Mouse (Mus musculus) testis, postnatal 10 days (tissue): ENCODE results near the gene Itpr2.

Source experiments
- DNase-seq: peaks from one replicate; pipeline ENCODE4 v3.0.0; 2021; ENCODE audit warnings: low spot score

Itpr2 gene

DNA sequence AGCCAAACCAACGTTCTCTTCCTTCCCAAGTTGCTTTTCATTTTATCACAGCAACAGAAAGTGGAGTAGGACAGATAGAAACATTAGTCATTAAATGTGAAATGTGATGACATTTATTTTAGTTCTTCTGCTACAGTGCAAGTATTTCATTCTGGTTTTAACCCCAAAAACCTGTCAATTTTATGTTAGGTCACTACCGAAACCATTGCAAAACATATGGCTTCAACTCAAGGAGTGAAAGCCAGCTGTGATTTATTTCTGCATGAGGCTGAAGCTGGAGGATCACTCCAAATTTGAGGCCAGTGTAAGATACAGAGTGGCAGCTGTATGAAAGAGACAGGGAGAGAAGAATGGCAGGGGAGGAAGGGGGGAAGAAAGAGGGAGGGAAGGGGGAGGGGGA lies 85.6 kb downstream of the Itpr2 start:
- DNase-seq = no peak

DNA sequence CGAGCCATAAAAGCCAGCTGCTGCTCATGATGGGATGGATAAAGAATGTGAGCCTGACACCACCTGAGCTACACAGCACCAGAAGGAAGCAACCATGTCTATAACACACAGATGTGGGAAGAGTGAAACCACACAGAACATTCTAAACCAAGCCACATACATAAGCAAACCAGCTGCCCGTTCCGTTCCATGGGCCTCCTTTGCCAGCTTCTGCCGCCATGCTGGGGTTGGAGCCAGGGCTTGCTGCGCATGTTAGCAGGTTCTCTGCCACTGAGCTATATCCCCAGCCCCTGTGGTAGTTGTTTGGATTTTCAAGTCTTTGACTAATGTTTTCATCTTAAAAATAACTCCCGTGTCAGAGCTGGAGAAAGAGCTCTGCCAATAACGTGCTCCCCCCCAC lies 87.9 kb downstream of the Itpr2 start:
- DNase-seq = no peak

DNA sequence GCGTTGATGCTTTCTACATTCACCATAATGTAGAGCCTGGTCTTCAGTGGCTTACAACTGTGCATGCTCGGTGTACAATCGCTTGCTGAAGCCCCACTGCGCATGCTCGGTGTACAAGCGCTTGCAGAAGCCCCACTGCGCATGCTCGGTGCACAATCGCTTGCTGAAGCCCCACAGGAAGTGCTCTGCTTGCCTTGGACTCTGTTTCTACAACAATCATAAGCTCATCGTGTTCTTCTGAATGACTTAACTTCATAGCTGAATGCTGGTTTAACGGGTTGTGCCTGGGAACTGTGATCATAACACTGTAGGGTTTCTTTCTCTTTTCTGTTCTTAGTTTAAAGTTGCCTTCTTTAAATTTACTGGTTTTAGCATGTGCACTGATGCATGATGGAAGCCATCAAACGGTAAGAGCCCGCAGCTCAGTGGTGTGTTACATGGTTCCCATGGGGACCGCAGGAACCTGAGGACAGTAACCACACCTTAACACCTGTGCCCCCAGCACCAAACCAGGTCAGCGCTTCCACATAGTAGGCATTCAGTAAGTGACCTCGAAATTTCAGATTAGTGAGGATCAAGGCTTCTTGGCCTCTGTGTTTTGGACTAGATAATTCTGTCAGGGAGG lies 90.5 kb downstream of the Itpr2 start:
- DNase-seq = peak; percentile 51

DNA sequence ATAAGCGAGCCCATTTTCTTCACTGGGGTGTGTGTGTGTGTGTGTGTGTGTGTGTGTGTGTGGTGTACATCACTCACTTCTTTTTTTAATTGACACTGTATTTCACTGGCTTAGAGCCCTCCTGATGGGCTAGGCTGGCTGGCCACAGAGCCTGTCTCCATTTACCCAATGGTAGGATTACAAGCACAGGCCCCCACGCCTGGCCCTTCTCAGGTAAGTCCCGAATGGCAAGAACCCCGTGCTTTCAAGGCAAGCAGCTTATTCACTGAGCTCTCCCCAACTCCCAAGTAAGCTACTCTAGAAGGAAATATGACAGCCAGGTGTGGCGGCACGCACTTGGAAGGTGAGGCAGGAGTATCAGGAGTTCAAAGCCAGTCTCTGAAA lies 91.6 kb downstream of the Itpr2 start:
- no peak for DNase-seq

DNA sequence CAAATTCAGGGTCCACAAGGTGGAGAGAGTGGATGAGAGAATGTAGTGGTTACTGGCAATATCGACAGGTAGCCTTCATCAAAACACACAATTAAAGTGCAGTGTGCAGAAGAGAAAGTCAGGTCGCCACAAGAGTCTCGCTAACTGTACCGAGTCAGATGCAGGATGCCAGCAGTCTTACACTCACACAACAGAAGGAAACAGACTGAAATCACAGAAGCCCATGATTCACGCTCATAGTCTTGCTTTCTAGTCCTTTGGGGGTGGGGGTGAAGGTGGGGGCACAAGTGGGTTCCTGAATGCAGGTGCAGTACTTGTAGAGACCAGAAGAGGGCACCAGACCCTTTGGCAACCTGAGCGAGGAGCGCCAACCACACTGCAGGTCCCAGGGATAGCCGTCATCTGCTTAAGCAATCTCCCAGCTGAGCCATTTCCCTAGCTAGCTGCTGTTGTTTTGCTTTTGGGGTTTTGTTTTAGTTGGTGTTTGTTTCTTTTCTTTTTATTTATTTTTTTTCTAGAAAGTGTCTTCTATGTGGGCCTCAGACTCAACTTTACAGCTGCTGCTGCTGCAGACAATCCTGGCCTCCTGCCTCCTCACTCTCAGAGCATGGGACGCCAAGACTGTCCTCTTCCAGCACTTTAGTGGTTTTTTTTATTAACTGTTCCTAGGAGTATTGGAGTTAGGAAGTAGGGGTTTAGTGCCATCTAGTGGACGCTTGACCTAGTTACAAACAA lies 92.2 kb downstream of the Itpr2 start:
- peak; percentile 87 for DNase-seq

DNA sequence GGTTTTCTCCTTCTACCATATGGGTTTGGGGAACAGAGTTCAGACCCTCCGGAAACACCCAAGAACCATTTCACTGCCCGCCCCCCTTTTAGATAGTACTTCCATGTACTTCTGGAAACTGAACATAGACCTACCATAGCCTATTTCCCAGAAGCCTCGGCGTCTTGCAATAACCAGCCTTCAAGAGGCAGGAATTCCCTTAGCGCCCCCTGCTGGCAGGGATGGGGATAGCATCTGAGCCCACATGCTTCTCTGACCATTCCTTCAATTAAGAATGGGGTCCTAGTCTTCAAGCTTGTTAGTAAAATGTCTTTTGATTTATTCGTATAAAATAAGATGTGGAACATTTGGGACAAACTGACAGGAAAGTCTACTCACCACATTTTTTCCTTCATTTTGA lies 96.6 kb downstream of the Itpr2 start:
- peak; percentile 74 for DNase-seq

DNA sequence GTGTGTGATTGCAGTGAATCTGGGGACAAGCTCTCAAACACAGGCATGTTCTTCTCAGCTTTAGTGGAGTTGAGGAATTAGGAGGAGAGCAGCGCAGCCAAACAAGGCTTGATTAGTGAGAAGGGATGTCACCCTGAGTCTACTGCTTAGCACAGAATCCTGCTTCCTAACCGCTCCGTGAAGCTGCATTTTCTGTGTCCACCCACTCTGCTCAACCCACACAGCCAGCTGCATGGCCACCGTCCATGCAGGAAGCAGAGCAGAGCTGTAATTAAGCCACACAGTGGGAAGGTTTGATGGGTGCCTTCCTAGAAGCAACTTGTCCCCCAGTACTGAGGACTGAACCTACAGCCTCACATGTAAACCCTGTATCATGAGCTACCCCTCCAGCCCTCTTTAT lies 97.1 kb downstream of the Itpr2 start:
- no peak for DNase-seq

DNA sequence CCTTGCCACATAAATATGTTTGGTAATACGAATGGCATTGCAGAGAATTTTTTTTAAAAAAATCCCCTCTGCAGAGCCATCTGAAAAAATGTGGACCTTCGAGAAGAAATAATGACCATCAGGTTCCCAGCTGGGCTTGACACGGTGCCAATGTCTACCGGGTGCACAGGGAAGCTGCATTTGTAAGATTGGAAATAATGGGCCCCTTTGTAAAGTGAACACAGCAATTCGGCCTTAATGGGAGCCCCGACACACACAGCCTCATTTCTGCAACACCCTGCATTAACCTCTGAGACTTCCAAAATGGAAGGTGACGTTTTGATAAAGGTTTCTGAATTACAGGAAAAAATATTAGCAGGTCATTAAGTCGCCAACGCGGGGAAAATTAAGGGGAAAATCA lies 97.9 kb downstream of the Itpr2 start:
- DNase-seq = no peak

DNA sequence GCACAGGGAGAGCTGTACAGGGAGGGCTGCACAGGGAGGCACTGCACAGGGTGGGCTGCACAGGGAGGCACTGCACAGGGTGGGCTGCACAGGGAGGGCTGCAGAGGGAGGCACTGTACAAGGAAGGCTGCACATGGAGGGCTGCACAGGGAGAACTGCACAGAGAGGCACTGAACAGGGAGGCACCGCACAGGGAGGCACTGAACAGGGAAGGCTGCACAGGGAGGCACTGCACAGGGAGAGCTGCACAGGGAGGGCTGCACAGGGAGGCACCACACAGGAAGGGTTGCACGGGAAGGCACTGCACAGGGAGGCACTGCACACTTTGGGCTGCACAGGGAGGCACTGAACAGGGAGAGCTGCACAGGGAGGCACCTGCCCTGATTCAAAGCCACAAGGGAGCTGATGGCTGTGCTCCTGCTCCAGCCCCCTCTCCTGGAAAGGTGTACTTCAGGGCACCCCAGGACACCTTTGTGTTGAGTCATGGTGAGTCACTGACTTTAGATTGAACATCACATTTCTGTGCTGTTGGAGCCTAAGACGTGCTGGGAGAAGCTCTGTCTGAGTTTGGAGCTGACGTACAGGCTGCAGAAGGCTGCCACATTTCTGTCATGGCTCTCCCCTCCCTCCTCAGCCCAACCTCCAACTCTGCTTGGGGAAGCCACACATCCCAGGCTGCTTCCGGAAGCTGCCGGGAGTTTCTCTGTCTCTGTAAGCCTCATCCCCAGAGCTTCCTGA lies 98.9 kb downstream of the Itpr2 start:
- DNase-seq = no peak

DNA sequence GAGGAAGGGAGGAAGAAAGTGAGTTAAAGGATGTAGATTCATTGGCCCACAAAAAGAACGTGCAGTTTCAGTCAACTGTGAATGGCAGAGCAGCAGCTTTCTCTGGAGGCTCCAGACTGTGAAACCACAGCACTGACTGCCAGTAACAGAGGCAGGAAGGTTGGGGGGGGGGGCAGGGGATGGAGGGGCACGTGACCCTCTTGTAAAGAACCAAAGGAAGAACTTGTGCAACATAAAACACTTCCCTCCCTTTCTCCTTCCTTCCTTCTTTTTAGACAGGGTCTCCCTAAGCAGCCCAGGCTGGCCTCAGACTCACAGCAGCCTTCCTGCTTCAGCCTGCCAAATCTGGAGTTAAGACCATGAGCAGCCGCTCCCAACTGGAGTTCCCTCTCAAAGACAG lies 104.2 kb downstream of the Itpr2 start:
- no peak for DNase-seq

DNA sequence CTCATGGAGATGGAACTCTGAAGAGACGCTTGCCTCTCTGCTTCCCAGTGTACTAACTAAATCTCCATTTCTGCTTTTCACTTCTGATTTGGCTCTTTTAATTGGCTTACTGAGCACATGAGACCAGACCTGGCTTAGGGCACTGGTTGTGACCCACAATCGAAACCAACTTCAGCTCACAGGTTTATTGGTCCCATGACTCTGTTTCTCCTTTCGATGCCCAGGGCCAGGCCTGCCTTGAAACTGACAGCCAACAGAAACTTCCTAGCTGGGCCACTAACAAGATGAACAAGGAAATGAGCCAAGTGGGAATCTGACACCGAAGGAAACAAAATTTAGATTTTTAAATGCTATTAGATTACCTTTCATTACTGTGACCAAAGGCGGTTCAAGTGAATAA lies 105.8 kb downstream of the Itpr2 start:
- no peak for DNase-seq

DNA sequence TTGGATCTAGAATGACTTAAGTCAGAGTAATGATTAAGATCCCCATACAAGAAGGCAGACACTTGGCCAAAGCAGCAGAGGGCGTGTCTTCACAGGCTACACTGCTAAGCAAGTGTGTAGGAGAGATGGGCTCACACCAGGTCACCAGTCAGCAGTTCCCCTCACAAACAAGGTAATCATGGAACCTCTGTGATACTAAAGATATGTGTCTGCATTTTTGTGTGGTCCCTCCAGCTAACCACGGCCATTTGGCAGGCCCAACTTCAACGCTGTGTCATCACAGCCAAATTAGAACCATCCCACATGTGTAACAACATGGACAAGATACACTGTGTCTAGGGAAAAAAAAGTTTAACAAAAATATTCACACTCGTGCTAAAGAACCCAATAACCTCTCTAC lies 106.4 kb downstream of the Itpr2 start:
- DNase-seq = no peak

DNA sequence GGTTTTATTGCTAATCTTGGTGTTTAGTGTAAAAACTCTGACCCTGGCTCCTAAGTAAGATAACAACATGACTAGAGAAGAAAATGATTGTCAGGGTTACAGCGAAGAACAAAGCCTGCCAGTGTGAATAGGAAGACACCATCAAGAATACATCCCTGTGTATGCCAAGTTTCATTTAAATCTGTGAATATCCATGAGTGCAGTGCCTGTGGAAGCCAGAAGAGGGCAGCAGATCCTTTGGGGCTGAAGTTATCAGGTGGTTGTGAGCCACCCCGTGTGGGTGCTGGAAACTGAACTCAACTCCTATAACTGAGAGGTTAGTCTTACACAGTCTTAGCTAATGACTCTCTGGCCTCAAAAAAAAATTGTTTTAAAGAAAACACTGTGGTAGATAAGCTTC lies 109.8 kb downstream of the Itpr2 start:
- DNase-seq = no peak

DNA sequence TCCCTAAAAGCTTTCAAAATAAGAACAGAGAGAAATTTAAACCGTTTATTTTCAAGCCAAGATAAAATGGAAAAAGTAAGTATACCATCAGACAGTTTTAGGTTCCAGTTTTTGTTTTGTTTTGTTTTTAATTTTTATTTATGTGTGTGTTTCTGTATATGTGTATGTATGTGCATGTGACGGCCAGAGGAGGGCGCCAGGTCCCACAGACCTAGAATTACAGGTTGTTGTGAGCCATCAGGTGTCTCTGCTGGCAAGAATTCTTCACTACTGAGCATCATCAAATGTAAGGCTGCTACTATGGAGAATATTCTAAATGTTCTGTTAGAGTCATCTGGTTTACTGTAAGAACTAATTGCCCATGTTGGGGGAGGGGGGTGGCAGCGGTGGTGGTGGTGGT lies 111.9 kb downstream of the Itpr2 start:
- no peak for DNase-seq

DNA sequence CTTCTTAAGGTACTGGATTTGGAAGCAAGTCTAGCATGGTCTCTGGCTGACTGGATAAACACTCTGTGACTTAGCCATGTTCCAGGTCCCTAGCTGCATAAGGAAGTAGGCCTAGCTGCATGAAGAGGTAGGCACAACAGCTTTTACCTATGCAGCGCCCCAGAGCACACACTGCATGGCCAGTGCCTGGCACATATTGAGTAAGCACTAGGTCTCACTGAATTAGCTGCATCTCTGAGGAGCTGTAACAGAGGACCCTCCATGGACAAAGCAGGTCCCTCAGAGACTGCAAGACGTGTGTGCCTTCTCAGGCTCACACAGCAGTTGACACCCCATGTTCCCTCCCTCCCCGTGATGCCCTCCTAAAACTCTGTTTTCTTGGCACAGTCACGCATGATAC lies 114.0 kb downstream of the Itpr2 start:
- no peak for DNase-seq

DNA sequence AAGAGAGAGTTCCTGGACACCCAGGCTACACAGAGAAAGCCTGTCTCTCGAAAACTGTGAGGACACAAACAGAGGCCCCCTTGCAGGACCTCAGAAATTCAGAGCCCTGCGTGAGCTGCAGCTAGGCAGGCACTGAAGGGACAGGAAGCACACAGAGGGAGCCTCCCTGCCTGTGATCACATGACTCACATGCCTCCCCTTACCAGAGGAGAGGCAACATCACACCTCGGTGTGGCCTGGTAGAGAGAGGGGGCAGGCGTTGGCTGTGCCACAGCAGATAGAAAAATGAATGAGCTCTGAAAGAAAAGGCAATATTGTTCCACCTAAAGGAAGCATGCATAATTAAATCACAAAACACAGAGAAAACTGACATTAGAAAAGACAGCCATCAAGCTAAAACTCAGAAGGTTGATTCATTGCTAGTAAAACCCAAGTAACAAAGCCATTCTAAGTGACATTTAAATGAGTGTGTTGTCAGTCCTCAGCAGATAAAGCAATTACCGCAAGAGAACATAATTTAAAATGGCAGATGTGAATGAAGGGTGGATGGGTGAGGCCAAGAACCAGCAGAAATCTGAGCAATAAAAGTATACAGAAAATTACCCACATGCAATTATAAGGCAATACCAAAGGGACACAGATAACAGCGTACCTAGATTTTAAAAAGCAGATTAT lies 114.8 kb downstream of the Itpr2 start:
- DNase-seq = no peak

DNA sequence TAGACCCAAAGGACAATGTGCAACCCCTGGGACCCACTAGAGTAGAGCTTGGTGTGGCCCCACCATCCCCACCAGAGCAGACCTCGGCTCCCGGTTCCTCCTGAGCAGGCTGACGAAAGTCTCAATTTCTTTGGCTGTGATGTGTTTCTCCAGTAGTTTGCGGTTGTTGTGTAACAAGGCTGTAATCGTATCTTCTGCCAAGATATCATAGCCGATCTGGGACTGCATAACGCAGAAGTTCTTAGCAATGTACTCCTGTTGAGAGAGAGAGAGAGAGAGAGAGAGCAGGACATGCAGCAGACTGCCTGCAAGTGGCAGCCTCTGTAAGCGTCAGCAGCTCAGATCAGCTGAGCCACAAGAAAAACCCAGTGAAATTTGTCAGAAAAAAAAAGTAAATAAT lies 122.8 kb downstream of the Itpr2 start:
- DNase-seq = no peak

DNA sequence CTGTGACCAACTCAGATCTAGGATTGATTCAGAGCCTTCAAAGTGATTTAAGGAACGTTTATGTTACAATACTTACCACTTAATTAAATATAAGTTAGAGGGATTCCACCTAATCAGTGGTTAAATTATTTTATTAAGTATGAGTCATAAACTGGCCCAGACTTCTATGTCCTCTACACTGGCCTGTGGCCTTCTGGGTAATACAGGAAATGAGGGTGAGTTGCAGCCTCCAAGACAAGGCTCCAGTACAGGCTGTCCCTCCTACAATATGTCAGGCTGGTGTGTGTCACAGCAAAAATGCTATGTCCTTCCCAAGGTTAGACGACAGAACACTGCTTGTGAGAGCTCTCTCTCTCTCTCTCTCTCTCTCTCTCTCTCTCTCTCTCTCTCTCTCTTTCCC lies 130.5 kb downstream of the Itpr2 start:
- DNase-seq = no peak

DNA sequence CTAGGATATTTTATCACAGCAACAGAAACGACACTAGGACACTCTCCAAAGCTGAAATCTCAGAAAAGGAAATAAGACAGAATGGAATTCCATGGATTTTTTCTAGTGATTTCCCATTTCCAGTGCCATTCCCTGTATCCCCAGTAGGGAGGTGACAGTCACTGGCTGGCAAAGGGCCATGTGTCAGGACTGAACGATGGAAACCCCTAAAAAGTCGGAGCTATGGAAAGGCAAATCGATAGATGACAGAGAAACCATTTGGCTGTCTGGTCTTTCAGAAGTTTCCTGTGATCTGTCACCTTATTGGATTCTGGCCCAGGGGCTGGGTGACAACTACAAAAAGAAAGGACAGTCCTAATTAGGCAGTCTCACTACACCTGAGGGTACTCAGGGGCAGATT lies 135.8 kb downstream of the Itpr2 start:
- no peak for DNase-seq

DNA sequence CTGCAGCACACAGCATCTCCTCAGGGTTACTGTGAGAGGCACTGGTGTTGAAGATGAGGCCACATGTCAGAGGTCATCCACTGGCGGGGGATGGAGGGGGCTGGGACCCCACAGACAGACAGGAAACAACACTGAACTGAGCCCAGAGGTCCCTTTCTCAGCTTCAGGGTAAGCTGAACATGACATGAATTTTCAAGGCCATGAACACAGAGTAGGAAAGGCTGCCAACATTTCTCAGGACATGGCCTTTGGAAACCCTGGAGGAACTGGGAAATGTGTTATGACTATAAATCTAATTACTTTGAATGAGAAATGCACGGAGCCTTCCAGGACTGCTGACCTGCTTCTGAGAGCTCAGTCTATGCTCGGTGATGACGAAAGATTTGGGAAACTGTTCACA lies 144.1 kb downstream of the Itpr2 start:
- no peak for DNase-seq

DNA sequence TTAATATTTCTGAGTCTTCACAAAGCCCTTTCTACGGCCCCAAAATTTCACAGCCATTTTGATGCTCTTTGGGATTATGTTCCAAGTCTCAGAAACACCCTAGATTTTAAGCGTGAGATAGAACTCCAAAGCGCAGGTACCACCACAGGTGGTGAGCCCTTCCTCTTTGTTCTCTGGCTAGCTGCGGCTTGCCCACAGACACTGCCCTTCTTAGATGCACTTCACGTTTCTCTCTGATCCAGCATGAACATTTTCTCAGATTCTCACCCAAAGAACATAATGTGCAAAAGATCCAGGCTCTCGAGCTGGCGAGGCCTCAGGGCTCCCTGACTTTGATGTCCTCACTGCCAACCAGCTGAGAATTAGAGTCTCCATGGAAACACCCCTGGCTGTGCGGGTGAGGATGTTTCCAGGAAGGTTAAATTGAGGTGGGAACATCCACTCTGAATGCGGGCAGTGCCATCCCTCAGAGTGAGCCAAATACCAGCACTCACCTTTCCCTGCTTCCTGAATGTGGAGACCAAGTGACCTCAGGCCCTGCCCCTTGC lies 149.7 kb downstream of the Itpr2 start:
- DNase-seq = no peak

DNA sequence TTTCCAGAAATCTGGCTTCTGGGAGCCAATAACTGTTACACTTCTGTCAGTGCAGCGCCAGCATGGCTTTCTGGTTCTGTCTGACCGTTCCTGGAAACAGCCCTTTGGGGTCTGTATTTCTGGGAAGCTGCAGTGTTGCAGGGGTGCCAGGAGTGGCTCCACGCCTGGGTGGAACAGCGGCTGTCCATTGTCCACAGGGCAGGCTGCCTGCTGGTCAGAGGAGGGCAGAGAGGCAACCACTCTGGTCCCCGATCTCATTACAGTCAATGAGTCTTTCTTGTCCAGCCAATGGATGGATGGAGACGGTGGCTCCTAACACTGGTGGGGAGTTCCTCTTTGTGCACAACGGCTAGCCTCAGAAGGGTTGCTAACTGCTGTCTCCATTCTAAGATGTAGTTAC lies 150.2 kb downstream of the Itpr2 start:
- DNase-seq = no peak

DNA sequence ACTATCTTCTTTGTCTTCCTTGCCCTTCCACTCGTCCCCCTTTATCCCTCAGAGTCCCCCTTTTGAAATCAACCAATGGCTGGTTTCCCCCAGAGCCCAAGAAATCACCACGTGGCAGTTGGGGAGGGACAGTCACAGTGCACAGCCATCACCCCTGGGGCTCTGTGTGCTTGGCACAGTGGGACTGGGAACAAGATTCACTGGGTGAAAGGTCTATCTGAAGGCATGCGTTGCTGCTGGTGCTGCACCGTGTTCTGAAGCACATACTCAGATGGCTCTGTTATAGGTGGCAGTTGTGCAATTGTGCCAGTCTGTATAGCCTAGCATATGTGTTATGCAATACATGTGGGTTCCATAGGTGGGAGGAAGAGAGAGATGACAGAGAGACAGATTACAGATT lies 154.5 kb downstream of the Itpr2 start:
- DNase-seq = no peak
